Mouse (Mus musculus): ENCODE measurements around the gene Wars2. TPM values are rescaled to one million over a fixed set of nuclear protein-coding genes. Genes with fewer than 3 reads are reported as not detected.

Gene Wars2
- total RNA-seq, 1 experiment: 4.9 TPM

- no peaks in the 10 kb centered on the region for H3K36me3 ChIP-seq (ENCODE audit: control insufficient read depth, insufficient read depth, low read length, poor library complexity, severe bottlenecking)
- no peak overlapping the region for H3K4me3 ChIP-seq (ENCODE audit: insufficient read depth in 1 of 2, low read depth in 1 of 2, low read length in 2 of 2, poor library complexity in 1 of 2, severe bottlenecking in 1 of 2)
- no peaks in the 10 kb centered on the region for H3K9me3 ChIP-seq (ENCODE audit: control insufficient read depth, insufficient read depth, low read depth, low read length)
- no peaks in the 10 kb centered on the region for H3K4me1 ChIP-seq (ENCODE audit: control insufficient read depth in 2 of 2, insufficient read depth in 2 of 2, low read length in 2 of 2, poor library complexity in 1 of 2)
- in situ Hi-C loops (cut with MboI; ENCODE audit: low sequenced_read_pairs in 2 of 2, unreplicated experiment in 2 of 2): no loop called here
- TF ChIP-seq ZNF384 (IDR thresholded peaks at IDR 0.05; ENCODE audit: low read depth, low read length): no peak
- TF ChIP-seq CHD2 (IDR thresholded peaks at IDR 0.05; ENCODE audit: low read depth, low read length): no peak
- no peak for TF ChIP-seq MAFK (IDR thresholded peaks at IDR 0.05; ENCODE audit: insufficient read depth, low read depth, low read length)
- TF ChIP-seq ZC3H11A (IDR thresholded peaks at IDR 0.05; ENCODE audit: borderline replicate concordance, low read depth, low read length): no peak
- no peak for TF ChIP-seq HCFC1 (IDR thresholded peaks at IDR 0.05; ENCODE audit: borderline replicate concordance, insufficient read depth, low read length)
- no peak overlapping the region for H3K27ac ChIP-seq (ENCODE audit: insufficient read depth, low read depth, low read length, poor library complexity, severe bottlenecking)
- no peak for DNase-seq (ENCODE audit: low read depth, low spot score)
- no peak overlapping the region for H3K9ac ChIP-seq (ENCODE audit: insufficient read depth, low read depth, low read length, poor library complexity, severe bottlenecking)
Measured at GRCm38 (mm10) chr3:99174658-99175304, 33.9 kb downstream of the Wars2 start.

GRCm38 (mm10) chr3:99183355-99184016 is 42.6 kb downstream of the Wars2 start:
- no peak for DNase-seq (ENCODE audit: low read depth, low spot score)
- no peak overlapping the region for H3K27ac ChIP-seq (ENCODE audit: insufficient read depth, low read depth, low read length, poor library complexity, severe bottlenecking)
- H3K9ac ChIP-seq (ENCODE audit: insufficient read depth, low read depth, low read length, poor library complexity, severe bottlenecking): no peak overlapping the region
- in situ Hi-C loops (cut with MboI; ENCODE audit: low sequenced_read_pairs in 2 of 2, unreplicated experiment in 2 of 2): no loop called here
- no peak overlapping the region for H3K4me3 ChIP-seq (ENCODE audit: insufficient read depth in 1 of 2, low read depth in 1 of 2, low read length in 2 of 2, poor library complexity in 1 of 2, severe bottlenecking in 1 of 2)
- H3K36me3 ChIP-seq (ENCODE audit: control insufficient read depth, insufficient read depth, low read length, poor library complexity, severe bottlenecking): no peaks in the 10 kb centered on the region
- no peaks in the 10 kb centered on the region for H3K9me3 ChIP-seq (ENCODE audit: control insufficient read depth, insufficient read depth, low read depth, low read length)
- no peaks in the 10 kb centered on the region for H3K4me1 ChIP-seq (ENCODE audit: control insufficient read depth in 2 of 2, insufficient read depth in 2 of 2, low read length in 2 of 2, poor library complexity in 1 of 2)
- TF ChIP-seq HCFC1 (IDR thresholded peaks at IDR 0.05; ENCODE audit: borderline replicate concordance, insufficient read depth, low read length) (no peak), MAFK (IDR thresholded peaks at IDR 0.05; ENCODE audit: insufficient read depth, low read depth, low read length) (no peak), CHD2 (IDR thresholded peaks at IDR 0.05; ENCODE audit: low read depth, low read length) (no peak), ZNF384 (IDR thresholded peaks at IDR 0.05; ENCODE audit: low read depth, low read length) (no peak), ZC3H11A (IDR thresholded peaks at IDR 0.05; ENCODE audit: borderline replicate concordance, low read depth, low read length) (no peak)

GRCm38 (mm10) chr3:99184373-99184772 is 43.5 kb downstream of the Wars2 start:
- Histone ChIP-seq H3K9me3 (ENCODE audit: control insufficient read depth, insufficient read depth, low read depth, low read length) (no peaks in the 10 kb centered on the region), H3K4me1 (ENCODE audit: control insufficient read depth in 2 of 2, insufficient read depth in 2 of 2, low read length in 2 of 2, poor library complexity in 1 of 2) (no peaks in the 10 kb centered on the region), H3K27ac (ENCODE audit: insufficient read depth, low read depth, low read length, poor library complexity, severe bottlenecking) (no peak overlapping the region), H3K9ac (ENCODE audit: insufficient read depth, low read depth, low read length, poor library complexity, severe bottlenecking) (no peak overlapping the region), H3K4me3 (ENCODE audit: insufficient read depth in 1 of 2, low read depth in 1 of 2, low read length in 2 of 2, poor library complexity in 1 of 2, severe bottlenecking in 1 of 2) (no peak overlapping the region), H3K36me3 (ENCODE audit: control insufficient read depth, insufficient read depth, low read length, poor library complexity, severe bottlenecking) (no peaks in the 10 kb centered on the region)
- TF ChIP-seq HCFC1 (IDR thresholded peaks at IDR 0.05; ENCODE audit: borderline replicate concordance, insufficient read depth, low read length) (no peak), ZNF384 (IDR thresholded peaks at IDR 0.05; ENCODE audit: low read depth, low read length) (no peak), CHD2 (IDR thresholded peaks at IDR 0.05; ENCODE audit: low read depth, low read length) (no peak), ZC3H11A (IDR thresholded peaks at IDR 0.05; ENCODE audit: borderline replicate concordance, low read depth, low read length) (no peak), MAFK (IDR thresholded peaks at IDR 0.05; ENCODE audit: insufficient read depth, low read depth, low read length) (no peak)
- in situ Hi-C loops (cut with MboI; ENCODE audit: low sequenced_read_pairs in 2 of 2, unreplicated experiment in 2 of 2): no loop called here
- no peak for DNase-seq (ENCODE audit: low read depth, low spot score)

GRCm38 (mm10) chr3:99188097-99188496 is 47.2 kb downstream of the Wars2 start:
- in situ Hi-C loops (cut with MboI; ENCODE audit: low sequenced_read_pairs in 2 of 2, unreplicated experiment in 2 of 2): no loop called here
- TF ChIP-seq ZNF384 (IDR thresholded peaks at IDR 0.05; ENCODE audit: low read depth, low read length) (no peak), CHD2 (IDR thresholded peaks at IDR 0.05; ENCODE audit: low read depth, low read length) (no peak), HCFC1 (IDR thresholded peaks at IDR 0.05; ENCODE audit: borderline replicate concordance, insufficient read depth, low read length) (no peak), MAFK (IDR thresholded peaks at IDR 0.05; ENCODE audit: insufficient read depth, low read depth, low read length) (no peak), ZC3H11A (IDR thresholded peaks at IDR 0.05; ENCODE audit: borderline replicate concordance, low read depth, low read length) (no peak)
- DNase-seq (ENCODE audit: low read depth, low spot score): no peak
- no peaks in the 10 kb centered on the region for H3K9me3 ChIP-seq (ENCODE audit: control insufficient read depth, insufficient read depth, low read depth, low read length)
- no peak overlapping the region for H3K9ac ChIP-seq (ENCODE audit: insufficient read depth, low read depth, low read length, poor library complexity, severe bottlenecking)
- H3K27ac ChIP-seq (ENCODE audit: insufficient read depth, low read depth, low read length, poor library complexity, severe bottlenecking): no peak overlapping the region
- no peak overlapping the region for H3K4me3 ChIP-seq (ENCODE audit: insufficient read depth in 1 of 2, low read depth in 1 of 2, low read length in 2 of 2, poor library complexity in 1 of 2, severe bottlenecking in 1 of 2)
- H3K36me3 ChIP-seq (ENCODE audit: control insufficient read depth, insufficient read depth, low read length, poor library complexity, severe bottlenecking): no peaks in the 10 kb centered on the region
- H3K4me1 ChIP-seq (ENCODE audit: control insufficient read depth in 2 of 2, insufficient read depth in 2 of 2, low read length in 2 of 2, poor library complexity in 1 of 2): no peaks in the 10 kb centered on the region

Measured in ES-E14 (cell line).